Mouse (Mus musculus): Measurements from ENCODE around the gene Pigq. TPM values are rescaled to one million over a fixed set of nuclear protein-coding genes. Genes with fewer than 3 reads are reported as not detected.

Gene Pigq
- polyA plus RNA-seq, 1 experiment from 2014 or later: 71.9 TPM

- Histone ChIP-seq H3K4me1 (peaks cover 44% of the 10 kb centered on the region), H3K36me3 (peaks cover 6% of the 10 kb centered on the region; the same call in 1 of the 2 replicates), H3K4me3 (replicated peaks) (peak overlapping the region; percentile 71), H3K4me2 (peak overlapping the region; percentile 82), H3K27ac (replicated peaks) (peak overlapping the region; percentile 90), H3K27me3 (replicated peaks) (no peaks in the 10 kb centered on the region), H3K9me3 (replicated peaks) (no peaks in the 10 kb centered on the region), H3K9ac (replicated peaks) (peak overlapping the region; percentile 59)
- 90% methylated on average over 9 of the region's 9 CpGs for WGBS
- ATAC-seq (ENCODE audit: low FRiP score): no peak
Measured at GRCm38 (mm10) chr17:25918037-25918750, 26.5 kb downstream of the Pigq start.

- H3K4me1 ChIP-seq: peaks cover 44% of the 10 kb centered on the region
- ATAC-seq (ENCODE audit: low FRiP score): no peak
- 81% methylated on average over 8 of the region's 8 CpGs for WGBS
- H3K27ac ChIP-seq (replicated peaks): no peak overlapping the region
- H3K27me3 ChIP-seq (replicated peaks): no peaks in the 10 kb centered on the region
- H3K36me3 ChIP-seq: peaks cover 6% of the 10 kb centered on the region; the same call in 1 of the 2 replicates
- 0 out of 2 replicates have a peak overlapping the region, but pooled peaks have one; percentile 59 for H3K9ac ChIP-seq (replicated peaks)
- no peak overlapping the region for H3K4me3 ChIP-seq (replicated peaks)
- peak overlapping the region; percentile 82; the same call in 1 of the 2 replicates for H3K4me2 ChIP-seq
- no peaks in the 10 kb centered on the region for H3K9me3 ChIP-seq (replicated peaks)
Measured at GRCm38 (mm10) chr17:25916931-25917647, 27.6 kb downstream of the Pigq start.

GRCm38 (mm10) chr17:25914295-25914694 is 30.4 kb downstream of the Pigq start:
- no peak overlapping the region for H3K27ac ChIP-seq (replicated peaks)
- no peak for ATAC-seq (ENCODE audit: low FRiP score)
- no peaks in the 10 kb centered on the region for H3K27me3 ChIP-seq (replicated peaks)
- no peak overlapping the region for H3K4me3 ChIP-seq (replicated peaks)
- no peak overlapping the region for H3K4me2 ChIP-seq
- 94% methylated on average over 4 of the region's 4 CpGs for WGBS
- H3K4me1 ChIP-seq: peaks cover 38% of the 10 kb centered on the region
- H3K9me3 ChIP-seq (replicated peaks): no peaks in the 10 kb centered on the region
- no peak overlapping the region for H3K9ac ChIP-seq (replicated peaks)
- peaks cover 6% of the 10 kb centered on the region; the same call in 1 of the 2 replicates for H3K36me3 ChIP-seq

- no peak overlapping the region for H3K4me3 ChIP-seq (replicated peaks)
- H3K27ac ChIP-seq (replicated peaks): no peak overlapping the region
- H3K4me1 ChIP-seq: peaks cover 38% of the 10 kb centered on the region
- 91% methylated on average over 1 of the region's 1 CpGs for WGBS
- H3K36me3 ChIP-seq: peaks cover 6% of the 10 kb centered on the region; the same call in 1 of the 2 replicates
- H3K27me3 ChIP-seq (replicated peaks): no peaks in the 10 kb centered on the region
- H3K9me3 ChIP-seq (replicated peaks): no peaks in the 10 kb centered on the region
- ATAC-seq (ENCODE audit: low FRiP score): no peak
- H3K9ac ChIP-seq (replicated peaks): no peak overlapping the region
- H3K4me2 ChIP-seq: no peak overlapping the region
Measured at GRCm38 (mm10) chr17:25913877-25914275, 30.9 kb downstream of the Pigq start.

GRCm38 (mm10) chr17:25913186-25913876 is 31.4 kb downstream of the Pigq start:
- Histone ChIP-seq H3K4me3 (replicated peaks) (no peak overlapping the region), H3K4me1 (peaks cover 32% of the 10 kb centered on the region), H3K36me3 (peaks cover 6% of the 10 kb centered on the region; the same call in 1 of the 2 replicates), H3K9me3 (replicated peaks) (no peaks in the 10 kb centered on the region), H3K4me2 (no peak overlapping the region), H3K27ac (replicated peaks) (no peak overlapping the region), H3K27me3 (replicated peaks) (no peaks in the 10 kb centered on the region), H3K9ac (replicated peaks) (no peak overlapping the region)
- WGBS: 87% methylated on average over 14 of the region's 14 CpGs
- no peak for ATAC-seq (ENCODE audit: low FRiP score)

GRCm38 (mm10) chr17:25911816-25912215 is 32.9 kb downstream of the Pigq start:
- Histone ChIP-seq H3K4me2 (no peak overlapping the region), H3K27ac (replicated peaks) (no peak overlapping the region), H3K4me3 (replicated peaks) (no peak overlapping the region), H3K4me1 (peaks cover 17% of the 10 kb centered on the region), H3K36me3 (peaks cover 4% of the 10 kb centered on the region; the same call in 1 of the 2 replicates), H3K9ac (replicated peaks) (no peak overlapping the region), H3K27me3 (replicated peaks) (no peaks in the 10 kb centered on the region), H3K9me3 (replicated peaks) (no peaks in the 10 kb centered on the region)
- no peak for ATAC-seq (ENCODE audit: low FRiP score)
- 85% methylated on average over 4 of the region's 4 CpGs for WGBS

GRCm38 (mm10) chr17:25907640-25908039 is 37.1 kb downstream of the Pigq start:
- H3K4me2 ChIP-seq: no peak overlapping the region
- WGBS: 89% methylated on average over 2 of the region's 2 CpGs
- H3K9me3 ChIP-seq (replicated peaks): no peaks in the 10 kb centered on the region
- H3K9ac ChIP-seq (replicated peaks): no peak overlapping the region
- no peaks in the 10 kb centered on the region for H3K27me3 ChIP-seq (replicated peaks)
- H3K4me1 ChIP-seq: no peaks in the 10 kb centered on the region
- H3K27ac ChIP-seq (replicated peaks): no peak overlapping the region
- H3K36me3 ChIP-seq: peaks cover 2% of the 10 kb centered on the region; the same call in 1 of the 2 replicates
- H3K4me3 ChIP-seq (replicated peaks): no peak overlapping the region
- no peak for ATAC-seq (ENCODE audit: low FRiP score)

- H3K9me3 ChIP-seq (replicated peaks): no peaks in the 10 kb centered on the region
- no peaks in the 10 kb centered on the region for H3K27me3 ChIP-seq (replicated peaks)
- H3K27ac ChIP-seq (replicated peaks): no peak overlapping the region
- H3K4me2 ChIP-seq: no peak overlapping the region
- no peak for ATAC-seq (ENCODE audit: low FRiP score)
- no peak overlapping the region for H3K9ac ChIP-seq (replicated peaks)
- WGBS: 93% methylated on average over 3 of the region's 3 CpGs
- peaks cover 6% of the 10 kb centered on the region for H3K36me3 ChIP-seq
- H3K4me3 ChIP-seq (replicated peaks): no peak overlapping the region
- H3K4me1 ChIP-seq: no peaks in the 10 kb centered on the region
Measured at GRCm38 (mm10) chr17:25903061-25903460, 41.7 kb downstream of the Pigq start.

GRCm38 (mm10) chr17:25900193-25900592 is 44.5 kb downstream of the Pigq start:
- no peaks in the 10 kb centered on the region for H3K4me1 ChIP-seq
- H3K4me2 ChIP-seq: no peak overlapping the region
- H3K36me3 ChIP-seq: peaks cover 4% of the 10 kb centered on the region
- no peaks in the 10 kb centered on the region for H3K9me3 ChIP-seq (replicated peaks)
- no peak overlapping the region for H3K27ac ChIP-seq (replicated peaks)
- no peak for ATAC-seq (ENCODE audit: low FRiP score)
- H3K4me3 ChIP-seq (replicated peaks): no peak overlapping the region
- H3K9ac ChIP-seq (replicated peaks): no peak overlapping the region
- 97% methylated on average over 1 of the region's 1 CpGs for WGBS
- no peaks in the 10 kb centered on the region for H3K27me3 ChIP-seq (replicated peaks)

GRCm38 (mm10) chr17:25895891-25896290 is 48.8 kb downstream of the Pigq start:
- Histone ChIP-seq H3K27me3 (replicated peaks) (no peaks in the 10 kb centered on the region), H3K4me3 (replicated peaks) (no peak overlapping the region), H3K27ac (replicated peaks) (no peak overlapping the region), H3K9ac (replicated peaks) (no peak overlapping the region), H3K36me3 (peaks cover 3% of the 10 kb centered on the region), H3K9me3 (replicated peaks) (no peaks in the 10 kb centered on the region), H3K4me2 (no peak overlapping the region), H3K4me1 (peaks cover 6% of the 10 kb centered on the region; the same call in 1 of the 2 replicates)
- 75% methylated on average over 12 of the region's 12 CpGs for WGBS
- no peak for ATAC-seq (ENCODE audit: low FRiP score)

- no peaks in the 10 kb centered on the region for H3K27me3 ChIP-seq (replicated peaks)
- no peaks in the 10 kb centered on the region for H3K9me3 ChIP-seq (replicated peaks)
- H3K27ac ChIP-seq (replicated peaks): no peak overlapping the region
- ATAC-seq (ENCODE audit: low FRiP score): no peak
- H3K9ac ChIP-seq (replicated peaks): no peak overlapping the region
- H3K4me1 ChIP-seq: peaks cover 6% of the 10 kb centered on the region; the same call in 1 of the 2 replicates
- no peak overlapping the region for H3K4me3 ChIP-seq (replicated peaks)
- WGBS: 43% methylated on average over 2 of the region's 2 CpGs
- H3K36me3 ChIP-seq: 0 out of 2 replicates have a peak, but pooled peaks cover under 1% of the 10 kb centered on the region
- no peak overlapping the region for H3K4me2 ChIP-seq
Measured at GRCm38 (mm10) chr17:25895415-25895814, 49.3 kb downstream of the Pigq start.
